Mouse (Mus musculus) left cerebral cortex, adult 6 months (tissue): ENCODE measurements around the gene H2-M5. TPM values are rescaled to one million over a fixed set of nuclear protein-coding genes. Genes with fewer than 3 reads are reported as not detected.

Experiments used
- long read RNA-seq, 2 experiments: library from polyadenylated mRNA; unstranded; transcript quantifications; one replicate each; pipeline ENCODE4 v2.0.0; 2019 to 2020
- polyA plus RNA-seq: library from polyadenylated mRNA; unstranded; fragments of <200 nt; fragmentation: Nextera tagmentation; gene quantifications from 2 replicates; pipeline ENCODE4 v1.2.3, GENCODE M21; 2021

The H2-M5 gene
- 0.13 and 0.44 TPM in 2 replicates for polyA plus RNA-seq
- long read RNA-seq, experiment 1 = 0 reads
- long read RNA-seq, experiment 2 = 0 reads

GRCm38 (mm10) chr17:36989437-36989836 is at the start of gene H2-M5:
H2-M5 (minus strand) TSS chr17:36989537.

DNA sequence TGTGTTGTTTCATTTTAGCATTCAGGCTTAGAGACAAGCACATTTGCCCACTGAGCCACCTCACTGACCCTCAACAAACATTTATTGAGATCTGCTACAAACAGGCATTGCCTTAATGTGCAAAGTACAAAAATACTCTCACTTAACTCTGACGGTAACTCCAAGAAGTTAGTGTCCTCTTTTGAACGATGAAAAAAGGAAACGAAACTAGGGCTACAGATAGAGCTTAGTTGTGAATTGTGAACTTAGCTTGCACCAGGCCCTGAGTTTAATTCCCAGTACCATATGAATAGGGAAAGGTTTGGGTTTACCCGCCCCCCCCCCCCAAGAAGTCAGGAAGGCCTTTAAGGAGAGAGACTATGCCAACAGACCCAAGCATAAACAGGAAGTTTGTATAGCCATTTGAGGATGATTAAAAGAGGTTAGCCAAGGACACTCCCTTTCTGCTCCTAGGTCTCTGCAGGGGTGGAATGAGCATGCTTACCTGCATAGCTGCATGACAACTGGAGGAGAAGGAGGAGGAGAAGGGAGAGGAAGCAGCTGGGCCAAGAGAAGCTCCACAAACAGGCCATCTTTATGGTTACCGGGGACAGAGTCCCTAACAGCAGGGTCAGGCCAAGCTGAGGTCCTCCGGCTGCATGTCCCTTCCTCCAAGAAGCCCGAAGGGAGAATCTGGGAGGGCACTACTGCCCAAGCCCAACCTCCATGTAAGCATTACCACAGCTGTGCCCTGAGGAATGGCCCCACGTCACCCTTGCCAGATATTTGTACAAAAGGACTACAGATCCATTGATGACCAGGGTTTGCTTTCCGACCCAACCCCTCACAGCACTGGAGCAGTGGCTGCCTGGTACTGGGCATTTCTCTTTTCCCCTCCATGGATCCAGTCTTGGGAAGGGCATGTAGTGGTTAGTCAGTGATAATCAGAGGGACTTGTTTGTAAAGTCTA is 33.6 kb upstream of the H2-M5 start, which contains the start of gene Mog:
Gene Mog, minus strand, starts transcription at position 771 of the 949 bp plus-strand sequence.

DNA sequence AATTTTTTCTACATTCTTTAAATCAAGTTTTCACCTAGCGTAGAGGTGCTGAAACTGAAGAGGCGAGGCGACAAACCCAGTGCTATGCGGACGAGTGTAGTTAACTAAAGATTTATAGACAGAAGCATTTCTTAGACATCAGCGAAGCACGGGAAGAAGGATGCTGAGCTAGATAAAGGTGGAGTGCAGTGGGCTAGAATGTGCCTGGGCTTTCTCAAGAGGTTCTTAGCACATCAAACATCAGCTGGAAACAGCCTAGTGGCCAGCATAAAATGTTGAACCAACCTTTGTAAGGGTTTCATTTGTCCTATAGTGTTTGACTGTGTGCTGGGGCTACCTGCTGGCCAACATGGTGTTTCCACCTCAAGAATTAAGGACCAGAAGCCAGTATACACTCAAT is 11.5 kb upstream of the H2-M5 start, which contains the start of gene Zfp57:
Gene Zfp57, plus strand, starts transcription at position 301 of the 400 bp plus-strand sequence.

DNA sequence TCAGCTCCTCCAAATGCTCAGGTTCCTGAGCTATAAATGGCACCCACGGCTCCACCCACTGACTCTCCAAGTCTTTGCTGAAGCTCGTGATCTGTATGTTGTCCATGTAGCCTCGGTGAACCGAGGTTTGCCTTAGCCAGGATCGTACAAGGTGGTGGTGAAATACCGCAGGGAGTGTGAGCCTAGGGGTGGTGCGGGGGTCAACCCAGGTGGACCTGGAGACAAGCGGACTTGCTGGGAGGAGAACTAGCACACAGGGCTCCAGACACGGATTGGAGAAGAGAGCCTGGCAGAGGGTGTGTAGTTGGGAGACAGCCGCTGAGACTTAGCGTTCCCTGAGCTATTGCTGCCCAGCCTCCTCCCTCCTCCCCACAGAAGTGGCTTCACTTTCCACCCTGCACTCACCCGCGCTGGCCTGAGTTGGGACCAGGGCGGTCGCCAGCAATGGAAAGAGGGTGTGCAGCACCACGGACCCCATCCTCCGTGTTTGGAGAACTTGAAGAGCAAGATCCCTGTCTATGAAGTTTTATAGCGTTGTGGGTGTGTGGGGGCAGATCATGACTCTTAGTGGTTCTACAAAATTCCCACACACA is 8.0 kb downstream of the H2-M5 start, which contains the start of gene 2410137M14Rik:
Gene 2410137M14Rik, minus strand, starts transcription at position 17 of the 593 bp plus-strand sequence.

DNA sequence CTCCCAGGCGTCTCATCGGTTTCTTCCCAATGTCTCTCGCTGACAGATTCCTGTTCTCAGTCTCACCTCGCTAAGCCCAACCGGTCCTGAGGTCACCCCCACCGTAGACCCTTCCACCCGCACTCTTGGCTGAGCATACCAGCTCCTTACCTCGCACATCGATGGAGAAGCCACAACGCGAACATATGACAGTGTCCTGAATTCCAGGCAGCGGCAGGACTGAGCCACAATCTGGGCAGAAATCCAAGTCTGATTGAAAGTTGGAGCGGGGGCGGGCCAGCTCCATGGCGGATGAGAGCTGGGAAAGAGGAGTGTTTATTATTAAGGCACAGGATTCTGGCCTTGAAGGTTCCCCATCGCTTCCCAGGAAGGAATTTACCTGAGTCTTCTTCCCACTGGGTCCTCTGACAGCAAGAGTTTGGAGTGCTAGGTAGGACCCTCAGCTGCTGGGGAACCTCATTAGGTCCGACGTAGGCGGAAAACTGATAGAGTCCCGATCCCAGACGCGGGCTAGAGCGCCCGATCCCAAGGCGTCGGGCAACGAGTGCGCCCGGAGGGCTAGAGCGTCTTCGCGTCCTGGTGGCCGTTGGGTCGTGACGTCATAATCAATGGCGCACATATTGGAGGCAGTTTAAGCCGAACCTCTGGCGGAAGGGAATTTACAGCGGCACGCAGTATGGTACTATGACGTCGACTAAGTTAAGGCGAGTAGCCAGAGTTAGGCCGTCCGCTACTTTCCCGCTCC is 31.2 kb downstream of the H2-M5 start, which contains the start of the genes Znrd1 and Znrd1as:
Gene Znrd1, minus strand, starts transcription at position 561 of the 745 bp plus-strand sequence.
Gene Znrd1as, plus strand, starts transcription at position 594 of the 745 bp plus-strand sequence.

GRCm38 (mm10) chr17:36950981-36951947 is 38.1 kb downstream of the H2-M5 start, which contains the start of gene Ppp1r11:
Ppp1r11 (minus strand) TSS chr17:36951741.

GRCm38 (mm10) chr17:36942791-36943471 is 46.4 kb downstream of the H2-M5 start, which contains the start of gene Rnf39:
Rnf39 (plus strand) TSS chr17:36942918.

Other genes starting within 250 kb of the H2-M5 start
- gene H2-M10.5, start 216.6 kb downstream of the H2-M5 start, polyA plus RNA-seq = not detected in 2 replicates
- gene H2-M10.6, start 177.4 kb downstream of the H2-M5 start, polyA plus RNA-seq = not detected in 2 replicates
- gene Trim26, start 152.4 kb downstream of the H2-M5 start, polyA plus RNA-seq = 11.3 and 14.1 TPM in 2 replicates
- not detected in 2 replicates for gene Trim15, start 122.3 kb downstream of the H2-M5 start, polyA plus RNA-seq
- gene Trim10, start 120.0 kb downstream of the H2-M5 start, polyA plus RNA-seq = not detected in 2 replicates
- 0.08 and 0.12 TPM in 2 replicates for gene Trim40, start 99.4 kb downstream of the H2-M5 start, polyA plus RNA-seq
- gene Trim31, start 91.4 kb downstream of the H2-M5 start, polyA plus RNA-seq = not detected in 2 replicates
- 6.4 and 8.9 TPM in 2 replicates for gene Rnf39, start 46.6 kb downstream of the H2-M5 start, polyA plus RNA-seq
- gene Ppp1r11, start 37.8 kb downstream of the H2-M5 start, polyA plus RNA-seq = 228 and 260 TPM in 2 replicates
- gene Znrd1, start 31.0 kb downstream of the H2-M5 start, polyA plus RNA-seq = 74.8 and 82.8 TPM in 2 replicates
- gene Znrd1as, start 30.9 kb downstream of the H2-M5 start, polyA plus RNA-seq = 5.4 and 6.6 TPM in 2 replicates
- gene 2410137M14Rik, start 8.3 kb downstream of the H2-M5 start, polyA plus RNA-seq = 0.32 and 0.35 TPM in 2 replicates
- gene Zfp57, start 11.6 kb upstream of the H2-M5 start, polyA plus RNA-seq = 1.6 and 1.9 TPM in 2 replicates
- gene Mog, start 33.9 kb upstream of the H2-M5 start, polyA plus RNA-seq = 88.6 and 118 TPM in 2 replicates
- 57.4 and 138 TPM in 2 replicates for gene Gabbr1, start 56.4 kb upstream of the H2-M5 start, polyA plus RNA-seq
- not detected in 2 replicates for gene Olfr90, start 99.0 kb upstream of the H2-M5 start, polyA plus RNA-seq
- not detected in 2 replicates for gene Olfr91, start 108.7 kb upstream of the H2-M5 start, polyA plus RNA-seq
- not detected in 2 replicates for gene Olfr92, start 130.6 kb upstream of the H2-M5 start, polyA plus RNA-seq
- gene Olfr93, start 172.0 kb upstream of the H2-M5 start, polyA plus RNA-seq = not detected in 2 replicates
- not detected in 2 replicates for gene Ubd, start 204.4 kb upstream of the H2-M5 start, polyA plus RNA-seq
- not detected in 2 replicates for gene Olfr94, start 211.5 kb upstream of the H2-M5 start, polyA plus RNA-seq
- gene Olfr95, start 223.6 kb upstream of the H2-M5 start, polyA plus RNA-seq = not detected in 2 replicates
- gene Olfr96, start 230.6 kb upstream of the H2-M5 start, polyA plus RNA-seq = not detected in 2 replicates
- gene Olfr97, start 247.8 kb upstream of the H2-M5 start, polyA plus RNA-seq = not detected in 2 replicates